Mouse (Mus musculus) kidney, postnatal 25 days (tissue): ENCODE data around the gene Stxbp5l.
A peak's percentile ranks its signal among the peaks of the same experiment; 100 is the strongest.
"Not testable (repeated sequence)": the region's sequence is repeated elsewhere in the genome, so short reads cannot be mapped to it uniquely, and the experiment has no call there.

Source experiments
- DNase-seq, 2 experiments: peaks; one replicate each; pipeline ENCODE4 v3.0.0; 2021; ENCODE audit warnings: mixed read lengths in 2 of 2

Stxbp5l gene

DNA sequence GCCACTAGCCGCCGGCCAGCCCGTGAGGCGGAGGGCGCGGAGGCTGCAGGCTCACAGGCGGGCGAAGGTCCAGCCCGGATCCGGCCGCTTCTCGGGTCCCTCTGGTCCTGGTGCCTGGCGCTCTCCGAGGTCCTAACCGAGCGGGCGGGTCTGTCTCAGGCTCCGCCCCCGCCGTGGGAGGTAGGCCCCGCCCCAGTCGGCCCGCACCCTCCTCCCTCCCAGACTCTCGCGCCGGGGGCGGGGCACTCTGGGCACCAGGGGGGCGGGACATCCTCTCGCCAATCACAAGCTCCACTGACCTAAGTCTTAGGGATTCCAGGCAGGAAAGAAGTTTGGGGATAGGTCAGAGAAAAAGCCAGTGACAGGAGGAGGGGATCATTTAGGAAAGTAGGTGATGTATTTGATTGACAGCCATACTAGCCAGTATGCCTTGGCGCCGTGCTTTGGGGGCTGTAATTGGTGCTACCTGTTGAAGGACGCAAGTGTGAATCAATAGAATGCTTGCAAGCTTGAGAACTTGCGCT, at the start of gene Stxbp5l:
Gene Stxbp5l, minus strand, starts transcription at position 142 of the 524 bp plus-strand sequence.
- peak; percentile 92 to 96 for DNase-seq

DNA sequence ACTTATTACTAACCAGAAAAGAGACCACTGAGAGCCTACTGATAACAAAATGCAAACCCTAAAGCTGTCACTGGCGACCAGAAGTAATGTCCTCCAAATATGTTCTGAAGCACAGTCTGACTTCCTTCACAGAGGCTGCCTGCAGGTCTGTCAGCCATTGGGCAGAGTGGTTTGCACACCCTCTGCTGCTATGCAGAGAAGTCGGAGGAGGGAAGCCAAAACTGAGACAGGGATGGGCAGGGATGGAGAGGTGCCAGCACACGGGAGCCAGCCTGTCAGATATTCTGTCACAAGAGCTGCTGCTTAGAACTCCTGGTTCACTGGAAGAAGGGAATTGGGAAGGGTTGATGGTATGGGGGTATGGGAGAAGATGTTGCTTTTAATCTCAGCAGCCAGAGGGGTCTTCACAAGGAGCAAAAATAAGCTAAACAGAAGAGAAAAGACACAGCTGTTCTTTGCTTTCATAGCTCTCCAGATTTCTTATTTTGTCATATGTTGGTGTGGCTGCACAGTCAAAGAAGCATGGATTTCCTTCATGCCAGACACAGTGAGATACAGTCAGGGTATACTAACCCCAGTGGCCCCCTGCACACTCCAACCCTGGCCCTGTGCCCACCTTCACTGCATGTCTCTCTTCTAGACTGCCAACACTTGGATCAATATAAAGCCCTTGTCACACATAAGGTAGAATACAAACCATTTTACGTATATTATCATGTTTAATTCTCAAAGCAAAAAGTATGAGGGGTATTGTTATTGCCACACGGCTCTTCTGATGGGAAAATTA, 48.8 kb upstream of the Stxbp5l start:
- DNase-seq, result no peak

DNA sequence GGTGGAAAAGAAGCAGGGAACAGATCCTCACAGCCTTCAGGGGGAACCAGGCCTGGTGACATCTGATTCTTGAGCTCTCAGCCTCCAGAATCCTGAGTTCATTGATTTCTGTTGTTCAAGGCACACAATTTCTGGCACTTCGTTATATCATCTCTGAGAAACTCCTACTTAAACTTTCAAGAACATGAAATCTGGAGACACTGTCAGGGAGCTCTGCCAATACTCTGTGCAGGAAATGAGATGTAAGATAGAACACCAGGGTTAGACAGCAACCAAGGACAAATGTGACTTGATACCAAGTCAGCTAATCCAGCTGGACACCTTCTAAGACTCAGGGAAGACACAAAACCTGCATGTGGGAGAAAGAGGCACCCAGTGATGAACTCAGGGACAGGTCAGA, 40.7 kb upstream of the Stxbp5l start:
- no peak for DNase-seq

DNA sequence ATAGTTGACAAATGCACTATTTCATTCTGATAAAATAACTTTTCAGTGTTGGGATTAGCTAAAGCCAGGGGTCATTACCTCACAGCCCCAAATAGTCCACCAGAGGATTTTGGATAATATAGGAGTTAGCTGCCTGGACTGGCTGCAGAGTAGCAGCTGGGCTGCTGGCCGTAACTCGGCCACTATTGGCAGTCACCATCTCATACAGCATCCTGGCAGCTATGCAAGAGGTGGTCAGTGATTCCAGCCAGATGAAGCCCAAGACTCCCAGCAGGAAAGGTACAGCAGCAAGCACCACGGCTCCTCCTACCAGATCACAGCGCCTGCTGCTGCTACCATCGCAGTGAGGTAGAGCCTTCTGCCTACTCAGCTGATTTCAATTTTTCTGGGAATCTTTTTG, 38.1 kb upstream of the Stxbp5l start:
- DNase-seq, result no peak

- DNase-seq, result no peak
Observed at GRCm38 (mm10) chr16:37421851-37422250, 37.1 kb upstream of the Stxbp5l start.

DNA sequence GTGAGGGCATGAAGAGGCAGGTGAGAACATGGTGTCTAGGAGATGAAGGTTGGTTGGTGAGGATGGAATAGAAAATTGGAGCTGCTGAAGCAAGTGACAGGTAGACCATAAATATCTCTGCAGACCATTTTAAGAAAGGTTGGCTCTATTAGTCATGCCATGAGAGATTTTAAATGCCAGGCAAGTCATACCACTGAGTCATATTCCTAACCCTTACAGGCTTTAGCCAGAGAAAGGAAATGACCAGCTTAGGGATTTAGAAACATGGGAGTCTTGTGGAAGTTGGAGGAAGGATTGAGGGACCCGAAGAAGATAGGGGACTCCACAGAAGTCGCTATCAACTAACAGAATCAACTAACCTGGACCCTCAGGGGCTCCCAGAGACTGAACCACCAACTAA, 35.8 kb upstream of the Stxbp5l start:
- DNase-seq, result no peak

- DNase-seq, result no peak
Observed at GRCm38 (mm10) chr16:37405536-37405935, 20.8 kb upstream of the Stxbp5l start.

GRCm38 (mm10) chr16:37404922-37405321, 20.2 kb upstream of the Stxbp5l start:
- no peak for DNase-seq

- DNase-seq, result no peak
Observed at GRCm38 (mm10) chr16:37389964-37390363, 5.2 kb upstream of the Stxbp5l start.

GRCm38 (mm10) chr16:37389201-37389905, 4.6 kb upstream of the Stxbp5l start:
- DNase-seq, result peak in 1 of 2 experiments; percentile 27

DNA sequence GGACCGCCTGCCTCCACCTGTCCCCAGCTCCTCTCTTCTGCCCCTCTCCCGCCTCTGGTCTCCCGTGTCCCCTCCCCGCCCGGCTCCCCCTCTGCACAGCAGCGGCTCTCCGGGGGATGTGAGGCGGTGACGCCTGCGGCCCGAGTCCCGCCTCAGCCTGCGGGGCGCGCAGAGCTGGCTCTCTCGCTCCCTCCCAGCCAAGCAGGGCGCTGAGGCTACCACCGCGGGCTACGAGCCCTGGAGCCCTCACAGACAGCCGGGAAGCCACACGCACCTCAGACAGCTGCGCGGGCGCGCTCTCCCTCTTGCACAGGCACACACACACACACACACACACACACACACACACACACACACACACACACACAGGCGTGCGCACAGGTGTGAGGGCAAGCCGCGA, 393 bp downstream of the Stxbp5l start:
- DNase-seq, result no peak

- DNase-seq, result no peak
Observed at GRCm38 (mm10) chr16:37383426-37383825, 1.3 kb downstream of the Stxbp5l start.

GRCm38 (mm10) chr16:37372716-37373115, 12.0 kb downstream of the Stxbp5l start:
- no peak for DNase-seq

- DNase-seq, result no peak
Observed at GRCm38 (mm10) chr16:37367426-37367825, 17.3 kb downstream of the Stxbp5l start.

- DNase-seq, result peak in 1 of 2 experiments; percentile 6
Observed at GRCm38 (mm10) chr16:37363958-37364357, 20.8 kb downstream of the Stxbp5l start.

DNA sequence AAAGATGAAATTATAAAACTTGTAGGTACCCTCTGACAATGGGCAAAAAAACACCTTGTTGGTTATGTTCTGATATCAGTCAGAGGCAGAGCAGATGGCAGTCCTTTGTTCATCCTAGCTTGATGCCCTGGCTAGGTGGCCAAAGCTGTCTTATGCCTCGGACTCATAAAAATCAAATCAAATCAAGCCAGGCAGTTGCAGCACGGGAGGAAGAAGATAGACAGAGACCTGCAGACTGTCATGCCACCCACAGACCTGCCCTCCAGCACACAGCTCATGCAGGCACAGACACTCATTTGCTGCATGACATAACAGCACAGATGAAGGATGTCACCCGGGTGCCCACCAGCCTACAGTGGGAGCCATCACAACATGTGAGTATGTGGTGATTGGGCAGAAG, 29.1 kb downstream of the Stxbp5l start:
- no peak for DNase-seq

- peak; percentile 43 to 65 for DNase-seq
Observed at GRCm38 (mm10) chr16:37347092-37347491, 37.7 kb downstream of the Stxbp5l start.

DNA sequence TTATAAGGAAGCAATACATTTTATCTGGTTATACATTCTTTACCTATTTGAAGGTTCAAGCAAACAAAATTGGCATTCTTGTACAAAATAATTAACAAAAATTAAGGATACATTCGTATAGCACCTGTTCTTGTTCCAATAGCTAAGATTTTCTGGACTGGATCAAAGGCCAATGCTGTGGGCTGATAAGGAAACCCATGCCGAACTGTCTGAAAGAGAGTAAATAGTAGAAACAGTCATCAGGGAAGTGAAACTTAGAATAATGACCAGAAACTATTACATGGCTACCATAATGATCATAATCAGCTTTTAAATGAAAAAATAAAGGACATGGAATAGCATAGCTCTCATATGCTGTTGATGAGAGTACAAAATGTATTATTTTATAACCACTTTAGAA, 39.8 kb downstream of the Stxbp5l start:
- DNase-seq, result no peak

- not testable (repeated sequence) for DNase-seq
Observed at GRCm38 (mm10) chr16:37341446-37341845, 43.3 kb downstream of the Stxbp5l start.

- DNase-seq, result no peak
Observed at GRCm38 (mm10) chr16:37338177-37338576, 46.6 kb downstream of the Stxbp5l start.

GRCm38 (mm10) chr16:37337529-37337928, 47.2 kb downstream of the Stxbp5l start:
- no peak for DNase-seq

GRCm38 (mm10) chr16:37304441-37304840, 80.3 kb downstream of the Stxbp5l start:
- no peak for DNase-seq

DNA sequence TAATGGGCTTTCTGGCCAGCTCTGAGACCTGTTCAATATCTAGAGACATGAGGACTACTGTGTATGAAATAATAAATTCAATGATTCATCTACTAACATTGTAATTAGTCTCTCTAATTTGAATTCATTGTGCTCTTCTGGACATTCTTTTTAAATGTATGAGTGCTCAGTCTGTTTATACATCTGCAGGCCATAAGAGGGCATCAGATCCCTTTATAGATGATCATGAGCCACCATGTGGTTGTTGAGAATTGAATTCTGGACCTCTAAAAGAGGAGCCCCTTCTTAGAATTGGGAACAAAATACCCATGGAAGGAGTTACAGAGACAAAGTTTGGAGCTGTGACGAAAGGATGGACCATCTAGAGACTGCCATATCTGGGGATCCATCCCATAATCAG, 92.2 kb downstream of the Stxbp5l start:
- DNase-seq, result no peak

GRCm38 (mm10) chr16:37280206-37280605, 104.6 kb downstream of the Stxbp5l start:
- DNase-seq, result no peak
